Mouse (Mus musculus) forebrain, embryonic 15.5 days (tissue): ENCODE results near the gene Tmem132c. TPM values are rescaled to one million over a fixed set of nuclear protein-coding genes. Genes with fewer than 3 reads are reported as not detected.
A peak's percentile ranks its signal among the peaks of the same experiment; 100 is the strongest.

Experiments
- ATAC-seq: fragments of 200-750 bp; cut with Nextera tagmentation; replicated peaks from 2 replicates; pipeline ENCODE4 v1.8.0; 2017; ENCODE audit warnings: mild to moderate bottlenecking, moderate TSS enrichment, moderate library complexity
- H3K27ac ChIP-seq: fragments of 300-500 bp; sonication (generic); replicated peaks from 2 replicates; pipeline ENCODE4 v1.5.1; 2015; ENCODE audit warnings: mild to moderate bottlenecking, inconsistent platforms
- H3K27me3 ChIP-seq: fragments of 300-500 bp; sonication (generic); 2 replicates; pipeline ENCODE4 v1.6.1; 2015; ENCODE audit warnings: inconsistent platforms
- H3K36me3 ChIP-seq: fragments of 300-500 bp; sonication (generic); 2 replicates; pipeline ENCODE4 v1.6.1; 2015; ENCODE audit warnings: mild to moderate bottlenecking, inconsistent platforms
- H3K4me1 ChIP-seq: fragments of 300-500 bp; sonication (generic); 2 replicates; pipeline ENCODE4 v1.6.1; 2015; ENCODE audit warnings: inconsistent platforms
- H3K4me2 ChIP-seq: fragments of 300-500 bp; sonication (generic); replicated peaks from 2 replicates; pipeline ENCODE4 v1.6.1; 2015; ENCODE audit warnings: mild to moderate bottlenecking, inconsistent platforms
- H3K4me3 ChIP-seq: fragments of 300-500 bp; sonication (generic); 2 replicates; pipeline ENCODE4 v1.5.1; 2015; ENCODE audit warnings: mild to moderate bottlenecking, inconsistent platforms
- H3K9ac ChIP-seq: fragments of 300-500 bp; sonication (generic); replicated peaks from 2 replicates; pipeline ENCODE4 v1.6.1; 2015; ENCODE audit warnings: mild to moderate bottlenecking, inconsistent platforms
- H3K9me3 ChIP-seq: fragments of 300-500 bp; sonication (generic); 2 replicates; pipeline ENCODE4 v1.6.1; 2016; ENCODE audit warnings: inconsistent platforms
- WGBS: fragments of 180-500 bp; shearing (Covaris S2); methylation state at CpG from one replicate; pipeline ENCODE4 v1.1.7; 2015; ENCODE audit warnings: mixed read lengths; 5-methylcytosine and 5-hydroxymethylcytosine counted together
- polyA plus RNA-seq: library from polyadenylated mRNA; unstranded; fragments of >200 nt; fragmentation: Nextera tagmentation; extraction: Ambion mirVana; gene quantifications from 2 replicates; pipeline ENCODE4 v1.2.1, GENCODE M21; 2015

Tmem132c gene
- polyA plus RNA-seq, 1 experiment from 2014 or later: 7.5 TPM

DNA sequence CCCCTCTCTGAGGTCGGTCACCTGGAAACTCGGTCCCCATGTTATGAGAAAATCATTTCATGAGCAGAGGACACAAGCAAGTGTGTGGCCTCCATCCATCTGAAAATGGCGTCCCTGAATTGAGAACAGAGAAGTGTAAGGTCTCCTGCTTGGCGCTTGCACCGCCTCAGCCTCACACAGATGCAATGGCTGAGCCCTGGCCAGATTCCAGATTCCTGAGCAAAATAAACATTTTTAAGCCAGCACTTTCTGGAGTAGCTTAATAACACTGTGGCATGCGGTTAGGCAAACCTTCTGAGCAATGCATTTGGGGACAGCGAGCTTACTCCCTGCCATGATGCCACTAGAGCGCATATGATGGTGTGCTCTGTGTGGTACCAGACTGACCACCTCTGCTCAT, 48.1 kb downstream of the Tmem132c start:
- Histone ChIP-seq H3K27me3 (no peaks in the 10 kb centered on the region), H3K36me3 (no peaks in the 10 kb centered on the region), H3K9me3 (no peaks in the 10 kb centered on the region), H3K27ac (no peak overlapping the region), H3K4me3 (no peak overlapping the region), H3K9ac (no peak overlapping the region), H3K4me1 (peaks cover 9% of the 10 kb centered on the region; the same call in 1 of the 2 replicates), H3K4me2 (no peak overlapping the region)
- 92% methylated on average over 8 of the region's 8 CpGs for WGBS
- ATAC-seq: no peak

GRCm38 (mm10) chr5:127290461-127291250, 49.0 kb downstream of the Tmem132c start:
- Histone ChIP-seq H3K9me3 (no peaks in the 10 kb centered on the region), H3K4me1 (peaks cover 9% of the 10 kb centered on the region; the same call in 1 of the 2 replicates), H3K4me2 (no peak overlapping the region), H3K27me3 (no peaks in the 10 kb centered on the region), H3K36me3 (no peaks in the 10 kb centered on the region), H3K9ac (no peak overlapping the region), H3K4me3 (no peak overlapping the region), H3K27ac (peak overlapping the region; percentile 54)
- WGBS: 71% methylated on average over 17 of the region's 17 CpGs
- 0 out of 2 replicates have a peak, but pooled peaks have one; percentile 41 for ATAC-seq

- Histone ChIP-seq H3K9ac (no peak overlapping the region), H3K9me3 (no peaks in the 10 kb centered on the region), H3K27ac (no peak overlapping the region), H3K4me3 (no peak overlapping the region), H3K4me1 (peaks cover 7% of the 10 kb centered on the region; the same call in 1 of the 2 replicates), H3K27me3 (no peaks in the 10 kb centered on the region), H3K36me3 (no peaks in the 10 kb centered on the region), H3K4me2 (no peak overlapping the region)
- WGBS: 86% methylated on average over 7 of the region's 7 CpGs
- ATAC-seq: no peak
Measured at GRCm38 (mm10) chr5:127291581-127291980, 50.0 kb downstream of the Tmem132c start.

DNA sequence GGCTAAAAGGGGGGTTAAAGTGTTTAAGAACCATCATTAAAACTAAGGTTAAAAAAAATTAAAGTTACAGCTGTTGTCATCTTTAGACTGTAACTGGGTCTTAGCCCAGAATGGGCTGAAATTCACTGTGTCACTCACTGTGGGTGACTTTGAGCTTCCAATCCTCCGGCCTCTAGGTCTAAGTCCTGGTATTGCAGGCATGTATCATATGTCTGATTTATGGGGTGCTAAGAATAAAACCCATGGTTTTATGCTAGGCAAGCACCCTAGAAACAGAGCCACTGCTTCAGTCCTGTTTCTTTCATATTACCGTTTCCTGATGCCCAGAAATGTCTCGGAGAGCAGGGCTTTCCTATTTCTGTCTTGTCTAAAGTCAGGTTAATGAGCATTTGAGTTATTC, 52.1 kb downstream of the Tmem132c start:
- H3K27ac ChIP-seq: no peak overlapping the region
- no peaks in the 10 kb centered on the region for H3K9me3 ChIP-seq
- H3K4me2 ChIP-seq: no peak overlapping the region
- peaks cover 3% of the 10 kb centered on the region; the same call in 1 of the 2 replicates for H3K4me1 ChIP-seq
- WGBS: 88% methylated on average over 3 of the region's 3 CpGs
- H3K27me3 ChIP-seq: no peaks in the 10 kb centered on the region
- H3K4me3 ChIP-seq: no peak overlapping the region
- ATAC-seq: no peak
- H3K9ac ChIP-seq: no peak overlapping the region
- H3K36me3 ChIP-seq: no peaks in the 10 kb centered on the region

DNA sequence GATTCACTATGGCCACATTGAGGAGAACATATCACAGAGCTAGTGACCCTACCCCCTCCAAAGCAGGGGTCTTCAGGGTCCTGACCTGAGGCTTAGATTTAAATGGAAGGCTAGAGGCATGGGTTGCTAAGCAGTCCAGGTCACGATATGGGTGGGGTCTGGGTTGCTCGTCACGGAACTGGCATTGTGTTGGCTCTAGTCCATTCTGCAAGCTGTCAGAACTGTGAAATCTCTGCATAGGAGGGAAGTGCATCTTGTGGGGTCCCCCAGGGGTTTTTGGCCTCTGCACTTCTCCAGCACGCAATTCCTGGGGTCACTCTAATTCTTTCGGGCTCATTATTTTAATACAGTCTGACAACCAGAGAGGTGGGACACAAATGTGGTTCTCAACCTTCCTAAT, 55.9 kb downstream of the Tmem132c start:
- Histone ChIP-seq H3K4me3 (no peak overlapping the region), H3K36me3 (no peaks in the 10 kb centered on the region), H3K4me2 (no peak overlapping the region), H3K9ac (no peak overlapping the region), H3K27me3 (no peaks in the 10 kb centered on the region), H3K27ac (no peak overlapping the region), H3K4me1 (peaks cover 9% of the 10 kb centered on the region), H3K9me3 (no peaks in the 10 kb centered on the region)
- ATAC-seq: no peak
- 31% methylated on average over 5 of the region's 5 CpGs for WGBS

GRCm38 (mm10) chr5:127298060-127298459, 56.5 kb downstream of the Tmem132c start:
- Histone ChIP-seq H3K4me2 (no peak overlapping the region), H3K9ac (no peak overlapping the region), H3K27me3 (no peaks in the 10 kb centered on the region), H3K4me1 (peaks cover 9% of the 10 kb centered on the region), H3K4me3 (no peak overlapping the region), H3K27ac (no peak overlapping the region), H3K36me3 (no peaks in the 10 kb centered on the region), H3K9me3 (no peaks in the 10 kb centered on the region)
- WGBS: 24% methylated on average over 2 of the region's 2 CpGs
- ATAC-seq: no peak

GRCm38 (mm10) chr5:127299010-127299409, 57.4 kb downstream of the Tmem132c start:
- no peak for ATAC-seq
- Histone ChIP-seq H3K9me3 (no peaks in the 10 kb centered on the region), H3K27me3 (no peaks in the 10 kb centered on the region), H3K4me2 (no peak overlapping the region), H3K9ac (no peak overlapping the region), H3K36me3 (no peaks in the 10 kb centered on the region), H3K27ac (no peak overlapping the region), H3K4me3 (no peak overlapping the region), H3K4me1 (peaks cover 9% of the 10 kb centered on the region)
- 38% methylated on average over 1 of the region's 1 CpGs for whole genome bisulfite sequencing

DNA sequence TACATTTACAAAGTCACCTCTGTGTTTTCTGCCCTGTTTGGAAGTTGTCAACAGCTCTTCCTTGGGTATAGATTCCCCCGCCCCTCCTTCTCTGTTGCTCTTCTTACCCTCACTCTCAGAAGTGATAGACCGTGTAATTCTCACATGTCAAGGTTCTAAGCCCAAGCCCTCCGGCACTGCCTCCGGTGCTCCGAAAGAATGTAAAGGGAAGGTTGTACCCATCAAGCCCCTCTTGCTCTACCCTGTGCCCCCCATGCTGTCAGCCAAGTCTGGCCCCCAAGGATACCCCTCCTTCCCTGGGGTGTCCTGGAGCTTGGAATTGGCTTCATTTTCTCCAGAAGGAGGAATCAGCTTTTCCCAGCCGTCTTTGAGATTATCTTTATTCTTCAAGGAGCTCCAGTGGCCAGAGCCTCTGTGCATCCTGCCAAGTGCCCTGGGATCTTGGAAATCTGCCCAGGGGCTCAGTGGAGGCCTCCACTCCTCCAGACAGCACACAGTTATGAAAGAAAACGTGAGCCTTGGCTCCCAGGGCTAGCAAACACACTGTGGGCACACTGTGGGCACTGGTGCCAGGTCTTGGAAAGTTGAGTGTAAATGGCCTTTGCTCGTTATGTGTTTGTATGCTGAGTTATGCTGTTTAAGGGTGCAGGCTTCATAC, 59.1 kb downstream of the Tmem132c start:
- no peak overlapping the region for H3K27ac ChIP-seq
- H3K9me3 ChIP-seq: no peaks in the 10 kb centered on the region
- no peak overlapping the region for H3K4me2 ChIP-seq
- no peak overlapping the region for H3K4me3 ChIP-seq
- peak; percentile 66 for ATAC-seq
- H3K27me3 ChIP-seq: no peaks in the 10 kb centered on the region
- no peaks in the 10 kb centered on the region for H3K36me3 ChIP-seq
- H3K4me1 ChIP-seq: peaks cover 10% of the 10 kb centered on the region
- no peak overlapping the region for H3K9ac ChIP-seq
- 20% methylated on average over 8 of the region's 8 CpGs for WGBS

DNA sequence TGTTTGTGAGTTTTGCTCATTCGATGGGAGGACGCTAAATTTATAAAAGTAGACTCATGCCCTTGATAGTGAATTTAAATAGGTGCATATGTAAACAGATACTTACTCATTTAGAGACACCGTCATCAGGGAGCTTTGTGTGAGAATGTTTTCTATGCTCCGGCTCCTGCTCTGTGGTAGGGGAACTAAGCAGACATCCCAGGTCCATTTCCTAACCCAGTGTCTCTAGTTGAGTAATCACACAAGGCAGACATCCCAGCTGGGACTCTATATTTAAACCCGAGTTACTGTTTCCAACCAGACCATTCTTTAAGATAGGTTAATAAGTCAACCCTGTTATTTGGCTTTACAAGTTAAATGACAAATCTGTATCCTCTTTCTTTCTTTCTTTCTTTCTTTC, 63.7 kb downstream of the Tmem132c start:
- Histone ChIP-seq H3K36me3 (no peaks in the 10 kb centered on the region), H3K4me2 (no peak overlapping the region), H3K9me3 (no peaks in the 10 kb centered on the region), H3K4me1 (peaks cover 10% of the 10 kb centered on the region), H3K9ac (no peak overlapping the region), H3K4me3 (no peak overlapping the region), H3K27me3 (no peaks in the 10 kb centered on the region), H3K27ac (no peak overlapping the region)
- no peak for ATAC-seq
- WGBS: 64% methylated on average over 5 of the region's 5 CpGs

- H3K27me3 ChIP-seq: no peaks in the 10 kb centered on the region
- no peak for ATAC-seq
- H3K4me3 ChIP-seq: no peak overlapping the region
- H3K4me1 ChIP-seq: peaks cover 6% of the 10 kb centered on the region
- no peak overlapping the region for H3K4me2 ChIP-seq
- no peak overlapping the region for H3K9ac ChIP-seq
- no peaks in the 10 kb centered on the region for H3K36me3 ChIP-seq
- 40% methylated on average over 5 of the region's 5 CpGs for WGBS
- H3K9me3 ChIP-seq: no peaks in the 10 kb centered on the region
- no peak overlapping the region for H3K27ac ChIP-seq
Measured at GRCm38 (mm10) chr5:127305719-127306118, 64.1 kb downstream of the Tmem132c start.

- ATAC-seq: no peak
- Histone ChIP-seq H3K4me3 (no peak overlapping the region), H3K4me2 (no peak overlapping the region), H3K27ac (no peak overlapping the region), H3K36me3 (no peaks in the 10 kb centered on the region), H3K9ac (no peak overlapping the region), H3K9me3 (no peaks in the 10 kb centered on the region), H3K27me3 (no peaks in the 10 kb centered on the region), H3K4me1 (0 out of 2 replicates have a peak, but pooled peaks cover 3% of the 10 kb centered on the region)
- WGBS: 26% methylated on average over 1 of the region's 1 CpGs
Measured at GRCm38 (mm10) chr5:127306726-127307125, 65.1 kb downstream of the Tmem132c start.

DNA sequence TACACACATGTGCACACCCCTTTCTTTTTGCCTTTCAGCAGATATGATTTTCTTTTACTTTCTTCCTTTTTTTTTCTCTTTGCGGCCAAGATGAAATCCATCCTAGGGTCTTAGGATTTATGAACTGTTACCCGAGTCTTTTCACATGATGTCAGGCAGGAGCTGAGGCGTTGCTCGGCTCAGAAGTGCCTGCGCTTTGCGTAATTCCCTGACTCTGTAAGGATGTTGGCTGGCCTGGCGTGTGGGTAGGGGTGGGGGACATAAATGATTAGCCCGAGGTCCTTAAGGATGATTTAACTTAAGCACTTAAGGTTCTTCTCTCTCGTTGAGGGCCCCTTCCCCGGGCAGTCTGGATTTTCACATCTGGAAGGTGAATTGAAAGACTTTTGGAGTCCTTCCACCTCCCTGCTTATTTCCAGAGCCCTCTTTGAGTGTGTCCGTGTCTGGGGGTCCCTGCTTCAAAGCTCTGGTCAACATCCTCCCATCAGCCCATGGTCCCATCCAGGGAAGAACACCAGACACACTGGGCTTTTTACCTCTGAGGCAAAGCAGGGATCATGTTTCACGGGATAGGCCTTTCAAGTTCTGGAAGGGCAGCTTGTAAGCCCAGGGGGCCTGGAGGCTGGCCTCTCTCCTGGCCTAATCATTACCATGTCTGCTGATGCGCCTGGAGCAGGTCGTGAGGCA, 68.9 kb downstream of the Tmem132c start:
- WGBS: 53% methylated on average over 14 of the region's 14 CpGs
- no peaks in the 10 kb centered on the region for H3K27me3 ChIP-seq
- H3K4me2 ChIP-seq: no peak overlapping the region
- H3K4me3 ChIP-seq: no peak overlapping the region
- no peak overlapping the region for H3K27ac ChIP-seq
- no peak overlapping the region for H3K9ac ChIP-seq
- H3K9me3 ChIP-seq: no peaks in the 10 kb centered on the region
- H3K4me1 ChIP-seq: 0 out of 2 replicates have a peak, but pooled peaks cover 3% of the 10 kb centered on the region
- ATAC-seq: no peak
- H3K36me3 ChIP-seq: no peaks in the 10 kb centered on the region
